Mouse (Mus musculus): ENCODE data around the gene Rp9.

Gene Rp9

GRCm38 (mm10) chr9:22366621-22367020, 102.9 kb downstream of the Rp9 start:
- DNase-seq (ENCODE audit: low spot score): no peak

- no peak for DNase-seq (ENCODE audit: low spot score)
These were observed 103.3 kb downstream of the Rp9 start for GRCm38 (mm10) chr9:22366221-22366620.
